Mouse (Mus musculus) urinary bladder, postnatal 4 days (tissue): ENCODE measurements around the gene Sulf2.

ENCODE experiments used
- DNase-seq, 2 experiments: peaks; one replicate each; pipeline ENCODE4 v3.0.0; 2021 to 2022; ENCODE audit warnings: low spot score in 2 of 2

Gene Sulf2

GRCm38 (mm10) chr2:166119992-166120391 lies 35.5 kb downstream of the Sulf2 start:
- DNase-seq, result no peak

- DNase-seq, result no peak
These were observed 38.8 kb downstream of the Sulf2 start for GRCm38 (mm10) chr2:166116704-166117103.

- DNase-seq, result no peak
These were observed 39.2 kb downstream of the Sulf2 start for GRCm38 (mm10) chr2:166116278-166116608.

GRCm38 (mm10) chr2:166115571-166116277 lies 39.7 kb downstream of the Sulf2 start:
- DNase-seq, result peak; percentile 68 to 81

DNA sequence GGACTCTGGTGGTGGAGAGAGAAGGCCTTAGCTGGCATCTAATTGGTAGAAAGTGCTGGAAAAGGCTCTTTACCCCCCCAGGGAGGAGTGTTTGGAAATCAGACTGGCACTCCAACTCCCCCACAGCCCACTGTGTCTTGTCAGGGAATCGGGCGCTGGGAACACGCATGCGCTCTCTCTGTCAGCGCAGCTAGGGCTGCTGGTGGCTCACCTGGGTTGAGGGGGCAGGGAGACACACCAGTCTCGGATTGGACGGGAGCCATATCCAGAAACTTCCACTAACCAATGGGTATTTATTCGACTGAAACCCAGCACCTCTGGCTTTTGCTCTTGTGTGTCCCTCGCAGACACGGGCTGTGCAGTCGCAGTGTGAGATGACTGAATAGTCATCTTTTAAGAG lies 42.5 kb downstream of the Sulf2 start:
- DNase-seq, result no peak

- DNase-seq, result no peak
These were observed 43.6 kb downstream of the Sulf2 start for GRCm38 (mm10) chr2:166111831-166112250.

DNA sequence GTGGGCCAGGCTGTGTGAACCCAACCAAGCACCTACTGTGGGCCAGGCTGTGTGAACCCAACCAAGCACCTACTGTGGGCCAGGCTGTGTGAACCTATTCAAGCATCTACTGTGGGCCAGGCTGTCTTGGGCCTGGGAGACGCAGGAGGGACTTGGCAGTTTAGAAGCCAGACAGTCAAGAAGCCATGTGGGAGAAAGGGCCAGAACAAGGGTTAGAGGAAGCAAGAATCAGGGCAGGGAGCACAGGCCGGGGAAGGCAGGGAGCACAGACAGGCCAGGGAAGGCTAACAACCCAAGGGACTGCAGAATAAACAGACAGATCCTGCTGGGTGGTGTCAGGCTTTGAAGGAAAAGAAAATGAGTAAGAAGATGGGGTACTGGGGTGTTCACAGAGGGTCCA lies 44.2 kb downstream of the Sulf2 start:
- DNase-seq, result no peak

DNA sequence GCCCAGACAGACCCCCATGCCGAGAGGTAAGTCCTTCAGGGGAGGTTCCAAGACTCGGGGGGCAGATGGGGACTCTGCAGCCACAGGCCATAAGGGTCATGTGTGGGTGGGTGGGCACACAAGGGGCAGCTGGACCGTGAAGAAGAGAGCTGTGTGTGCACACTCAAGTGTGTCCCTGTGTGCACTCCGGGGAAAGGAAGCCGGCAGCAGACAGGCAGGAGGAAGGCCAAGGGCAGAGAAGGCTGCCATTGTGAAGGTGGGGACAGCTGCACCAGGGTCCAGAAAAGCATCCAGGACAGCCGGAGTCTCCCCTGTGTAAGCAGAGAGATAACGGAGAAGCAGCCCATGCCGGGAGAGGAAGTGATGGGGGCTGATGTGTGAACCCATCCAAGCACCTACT lies 44.7 kb downstream of the Sulf2 start:
- DNase-seq, result no peak

DNA sequence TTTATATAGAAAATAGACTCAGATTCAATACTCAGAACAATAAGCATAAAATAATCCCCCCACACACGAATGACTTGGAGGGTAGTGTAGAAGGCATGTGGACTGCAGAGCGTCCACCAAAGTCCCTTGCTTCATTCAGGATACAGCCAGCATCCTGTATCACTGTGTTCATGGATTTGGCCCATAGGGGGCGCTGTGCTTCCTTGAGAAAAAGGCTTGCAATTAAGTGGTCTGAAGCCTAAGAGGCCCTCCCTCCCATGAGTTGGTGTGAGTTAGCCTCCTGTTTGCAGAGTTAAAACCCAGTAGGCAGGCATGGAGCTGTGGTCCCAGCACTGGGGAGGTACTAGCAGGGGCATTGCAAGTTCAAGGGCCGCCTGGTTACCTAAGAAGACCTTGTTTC lies 47.1 kb downstream of the Sulf2 start:
- DNase-seq, result peak; percentile 72 to 87

DNA sequence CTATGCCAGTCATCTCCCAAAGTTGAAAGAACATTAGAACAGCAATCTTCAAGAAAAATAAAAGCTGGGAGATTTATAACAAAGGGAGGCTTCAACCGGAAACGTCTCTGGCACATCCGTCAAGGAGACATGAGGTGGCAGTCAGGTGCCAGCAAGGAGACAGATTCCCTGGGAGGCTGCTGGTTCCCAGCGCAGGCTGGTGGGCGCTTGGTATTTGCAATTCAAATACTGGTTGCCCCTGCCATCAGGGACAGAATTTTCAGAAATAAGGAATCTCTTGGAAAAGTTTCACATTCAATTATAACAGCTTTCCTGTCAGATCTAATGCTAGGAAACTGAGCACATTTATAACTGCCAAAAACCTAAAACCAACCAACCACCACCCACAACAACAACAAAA lies 47.6 kb downstream of the Sulf2 start:
- DNase-seq, result no peak

DNA sequence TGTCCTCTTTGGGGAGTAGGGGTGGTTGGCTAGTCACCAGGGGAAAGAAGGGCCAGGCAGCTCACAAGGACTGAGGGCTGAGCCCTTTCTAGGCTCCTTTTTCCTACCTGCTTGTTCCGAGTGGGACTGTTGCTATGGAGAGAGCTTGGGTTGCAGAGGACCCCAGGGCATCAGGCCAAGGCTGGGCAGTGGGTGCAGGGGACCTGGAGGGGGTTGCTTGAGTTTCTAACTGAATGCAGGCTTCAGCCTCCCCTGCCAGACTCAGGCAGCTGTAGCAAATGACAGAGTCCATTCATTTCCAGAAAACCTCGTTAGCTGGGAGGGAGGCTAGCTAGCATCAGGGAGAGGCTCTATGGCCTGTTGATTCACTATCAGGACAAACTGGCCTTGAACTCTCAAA lies 48.8 kb downstream of the Sulf2 start:
- DNase-seq, result no peak

DNA sequence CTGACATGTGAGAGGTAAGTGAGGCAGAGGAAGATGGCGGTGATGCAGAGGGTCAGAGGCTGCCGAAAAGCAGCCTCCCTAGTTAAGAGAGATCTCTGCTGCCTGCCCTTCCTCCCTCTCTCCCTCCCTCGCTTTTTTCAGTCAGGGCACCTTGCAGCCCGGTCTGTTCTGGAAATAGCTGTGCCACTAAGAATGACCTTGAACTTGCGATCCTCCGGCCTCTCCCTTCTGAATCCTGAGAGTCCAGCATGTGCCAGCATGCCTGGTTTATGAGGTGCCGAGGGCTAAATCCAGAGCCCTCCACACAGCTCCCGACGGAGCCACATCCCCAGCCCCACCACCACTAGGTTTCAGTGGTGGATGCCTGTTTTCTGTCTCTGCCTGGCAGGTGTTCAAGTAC lies 49.6 kb downstream of the Sulf2 start:
- DNase-seq, result no peak

- no peak for DNase-seq
These were observed 52.6 kb downstream of the Sulf2 start for GRCm38 (mm10) chr2:166102893-166103292.

GRCm38 (mm10) chr2:166100309-166101262 lies 54.9 kb downstream of the Sulf2 start:
- no peak for DNase-seq

- DNase-seq, result no peak
These were observed 57.0 kb downstream of the Sulf2 start for GRCm38 (mm10) chr2:166098292-166098933.

- DNase-seq, result no peak
These were observed 57.8 kb downstream of the Sulf2 start for GRCm38 (mm10) chr2:166097443-166098291.

GRCm38 (mm10) chr2:166096834-166097233 lies 58.6 kb downstream of the Sulf2 start:
- DNase-seq, result no peak

- DNase-seq, result no peak
These were observed 59.2 kb downstream of the Sulf2 start for GRCm38 (mm10) chr2:166096300-166096699.

- DNase-seq, result no peak
These were observed 63.1 kb downstream of the Sulf2 start for GRCm38 (mm10) chr2:166092412-166092811.

DNA sequence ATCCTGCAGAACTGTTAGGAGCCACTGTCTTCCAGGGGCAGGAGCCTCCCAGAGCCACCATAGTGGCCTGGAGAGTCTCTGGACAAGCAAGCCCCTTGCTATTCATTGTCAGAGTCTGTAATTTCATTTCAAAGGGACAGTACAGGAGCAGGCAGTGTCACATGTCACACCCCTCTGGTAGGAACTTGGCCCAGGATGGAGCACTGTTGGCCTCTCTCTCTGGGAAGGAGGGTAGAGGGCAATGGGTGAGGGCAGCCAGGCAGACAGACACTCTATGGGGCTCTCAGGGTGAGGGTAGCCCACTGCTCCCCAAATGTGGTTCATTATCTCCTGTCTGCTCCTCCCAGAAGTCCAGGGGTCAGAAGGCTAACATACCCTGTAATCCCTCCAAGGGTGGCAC lies 63.9 kb downstream of the Sulf2 start:
- no peak for DNase-seq

DNA sequence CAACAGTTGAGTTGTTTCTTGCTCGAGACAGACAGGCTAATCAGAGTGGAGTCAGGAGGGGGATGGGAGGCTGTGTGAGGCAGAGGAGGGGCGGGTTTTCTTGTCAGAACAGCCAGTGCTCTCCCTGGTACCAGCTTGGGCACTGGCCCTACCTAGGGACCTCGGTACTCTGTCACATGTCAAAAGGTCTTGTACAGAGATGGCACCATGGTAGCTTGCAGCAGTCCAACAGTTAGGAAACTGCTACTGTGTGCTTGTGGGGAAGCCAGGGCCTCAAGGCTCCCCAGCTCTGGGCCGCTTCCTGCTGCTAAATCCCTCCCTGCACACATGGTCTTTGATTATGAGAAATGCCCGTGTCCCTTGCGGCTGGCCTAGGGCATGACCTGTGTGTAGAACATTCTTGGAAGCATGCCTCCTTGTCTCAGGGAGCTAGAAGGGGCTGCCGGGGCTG lies 65.3 kb downstream of the Sulf2 start:
- DNase-seq, result no peak

- no peak for DNase-seq
These were observed 66.5 kb downstream of the Sulf2 start for GRCm38 (mm10) chr2:166088991-166089390.
